Mouse (Mus musculus): ENCODE data around the gene Hdac9.

- TF ChIP-seq GATA1 (IDR thresholded peaks at IDR 0.05; ENCODE audit: low read length) (no peak), TAL1 (IDR thresholded peaks at IDR 0.05; ENCODE audit: low read length) (no peak)
Measured at GRCm38 (mm10) chr12:34259651-34260050, 657.2 kb downstream of the Hdac9 start.
